Mouse (Mus musculus) left cerebral cortex, adult 8-10 months (tissue): ENCODE measurements around the gene Mib2. TPM values are rescaled to one million over a fixed set of nuclear protein-coding genes. Genes with fewer than 3 reads are reported as not detected.
"Not testable (repeated sequence)": the region's sequence is repeated elsewhere in the genome, so short reads cannot be mapped to it uniquely, and the experiment has no call there.

Source experiments
- DNase-seq, 2 experiments: peaks; one replicate each; pipeline ENCODE4 v3.0.0; 2022; ENCODE audit warnings: low spot score in 2 of 2
- total RNA-seq, 4 experiments: library from RNA; stranded (reverse); gene quantifications; 2 replicates each; pipeline ENCODE4 v1.2.4; 2022

The Mib2 gene
- total RNA-seq, 4 experiments from 2014 or later = 108 to 124 (median 117) TPM

- DNase-seq = not testable (repeated sequence)
Measured at GRCm38 (mm10) chr4:155670236-155670635, 1.2 kb upstream of the Mib2 start.

- no peak for DNase-seq
Measured at GRCm38 (mm10) chr4:155669598-155670075, 639 bp upstream of the Mib2 start.

- no peak for DNase-seq
Measured at GRCm38 (mm10) chr4:155666903-155667302, 2.1 kb downstream of the Mib2 start.

- no peak for DNase-seq
Measured at GRCm38 (mm10) chr4:155660641-155661040, 8.4 kb downstream of the Mib2 start.

- no peak for DNase-seq
Measured at GRCm38 (mm10) chr4:155658961-155659360, 10.0 kb downstream of the Mib2 start.

GRCm38 (mm10) chr4:155656214-155656751 is 12.7 kb downstream of the Mib2 start:
- DNase-seq = no peak

GRCm38 (mm10) chr4:155654456-155655298 is 14.3 kb downstream of the Mib2 start:
- peak in 1 of 2 experiments; percentile 22 for DNase-seq

- no peak for DNase-seq
Measured at GRCm38 (mm10) chr4:155654183-155654455, 14.9 kb downstream of the Mib2 start.

- DNase-seq = peak in 1 of 2 experiments; percentile 16
Measured at GRCm38 (mm10) chr4:155653451-155654182, 15.4 kb downstream of the Mib2 start.

GRCm38 (mm10) chr4:155653086-155653450 is 15.9 kb downstream of the Mib2 start, which contains the start of gene Mmp23:
Gene Mmp23, minus strand, starts transcription at chr4:155653384.
- no peak for DNase-seq

- DNase-seq = no peak
Measured at GRCm38 (mm10) chr4:155652283-155653085, 16.5 kb downstream of the Mib2 start.

- no peak for DNase-seq
Measured at GRCm38 (mm10) chr4:155651553-155652269, 17.3 kb downstream of the Mib2 start.

- DNase-seq = no peak
Measured at GRCm38 (mm10) chr4:155649355-155649754, 19.6 kb downstream of the Mib2 start.

GRCm38 (mm10) chr4:155645721-155646120 is 23.3 kb downstream of the Mib2 start:
- DNase-seq = no peak

GRCm38 (mm10) chr4:155645308-155645707 is 23.7 kb downstream of the Mib2 start, which contains the start of gene Gm10563:
Gene Gm10563, minus strand, starts transcription at chr4:155645408.
- DNase-seq = not testable (repeated sequence)

GRCm38 (mm10) chr4:155643531-155643930 is 25.5 kb downstream of the Mib2 start:
- no peak for DNase-seq

- DNase-seq = no peak
Measured at GRCm38 (mm10) chr4:155635766-155636499, 33.1 kb downstream of the Mib2 start.

- DNase-seq = no peak
Measured at GRCm38 (mm10) chr4:155630267-155630666, 38.7 kb downstream of the Mib2 start.

GRCm38 (mm10) chr4:155624338-155625291 is 44.4 kb downstream of the Mib2 start, which contains the start of gene Cdk11b:
Gene Cdk11b, plus strand, starts transcription at chr4:155624854.
- peak; percentile 94 to 98 for DNase-seq
